Mouse (Mus musculus): ENCODE results near the gene Nsun7. TPM values are rescaled to one million over a fixed set of nuclear protein-coding genes. Genes with fewer than 3 reads are reported as not detected.

The Nsun7 gene
- polyA plus RNA-seq, 1 experiment from 2014 or later: 3.4 TPM

GRCm38 (mm10) chr5:66340356-66341102, 80.8 kb downstream of the Nsun7 start:
- peaks cover 16% of the 10 kb centered on the region for H3K4me1 ChIP-seq (replicated peaks; ENCODE audit: control insufficient read depth, insufficient read depth, low read length)
- H3K4me2 ChIP-seq (ENCODE audit: low read depth, low read length): no peak overlapping the region
- ATAC-seq (ENCODE audit: low read depth): no peak
- no peaks in the 10 kb centered on the region for H3K27me3 ChIP-seq (ENCODE audit: control insufficient read depth, insufficient read depth, low read depth, low read length)
- H3K36me3 ChIP-seq (ENCODE audit: control insufficient read depth, insufficient read depth, low read length): no peaks in the 10 kb centered on the region
- 71% methylated on average over 17 of the region's 17 CpGs for WGBS
- H3K27ac ChIP-seq (ENCODE audit: low read length): no peak overlapping the region
- H3K9ac ChIP-seq (ENCODE audit: low read length): no peak overlapping the region
- no peak overlapping the region for H3K4me3 ChIP-seq (ENCODE audit: low read length)
- no peaks in the 10 kb centered on the region for H3K9me3 ChIP-seq (ENCODE audit: control insufficient read depth, low read length)

- WGBS: 47% methylated on average over 6 of the region's 10 CpGs
- no peak overlapping the region for H3K4me3 ChIP-seq (ENCODE audit: low read length)
- no peak overlapping the region for H3K27ac ChIP-seq (ENCODE audit: low read length)
- H3K4me1 ChIP-seq (replicated peaks; ENCODE audit: control insufficient read depth, insufficient read depth, low read length): peaks cover 16% of the 10 kb centered on the region
- H3K27me3 ChIP-seq (ENCODE audit: control insufficient read depth, insufficient read depth, low read depth, low read length): no peaks in the 10 kb centered on the region
- no peak for ATAC-seq (ENCODE audit: low read depth)
- no peak overlapping the region for H3K9ac ChIP-seq (ENCODE audit: low read length)
- no peaks in the 10 kb centered on the region for H3K36me3 ChIP-seq (ENCODE audit: control insufficient read depth, insufficient read depth, low read length)
- H3K9me3 ChIP-seq (ENCODE audit: control insufficient read depth, low read length): no peaks in the 10 kb centered on the region
- no peak overlapping the region for H3K4me2 ChIP-seq (ENCODE audit: low read depth, low read length)
Measured at GRCm38 (mm10) chr5:66341848-66342247, 82.2 kb downstream of the Nsun7 start.

GRCm38 (mm10) chr5:66342285-66342684, 82.6 kb downstream of the Nsun7 start:
- WGBS: 73% methylated on average over 9 of the region's 9 CpGs

GRCm38 (mm10) chr5:66344182-66344581, 84.5 kb downstream of the Nsun7 start:
- no peaks in the 10 kb centered on the region for H3K9me3 ChIP-seq (ENCODE audit: control insufficient read depth, low read length)
- H3K4me3 ChIP-seq (ENCODE audit: low read length): no peak overlapping the region
- ATAC-seq (ENCODE audit: low read depth): no peak
- H3K27me3 ChIP-seq (ENCODE audit: control insufficient read depth, insufficient read depth, low read depth, low read length): no peaks in the 10 kb centered on the region
- no peak overlapping the region for H3K4me2 ChIP-seq (ENCODE audit: low read depth, low read length)
- WGBS: 68% methylated on average over 2 of the region's 2 CpGs
- no peaks in the 10 kb centered on the region for H3K4me1 ChIP-seq (replicated peaks; ENCODE audit: control insufficient read depth, insufficient read depth, low read length)
- H3K9ac ChIP-seq (ENCODE audit: low read length): no peak overlapping the region
- no peak overlapping the region for H3K27ac ChIP-seq (ENCODE audit: low read length)
- H3K36me3 ChIP-seq (ENCODE audit: control insufficient read depth, insufficient read depth, low read length): no peaks in the 10 kb centered on the region

More at GRCm38 (mm10) chr5:66342285-66342684, 82.6 kb downstream of the Nsun7 start:
- Histone ChIP-seq H3K4me2 (ENCODE audit: low read depth, low read length) (no peak overlapping the region), H3K9ac (ENCODE audit: low read length) (no peak overlapping the region), H3K27me3 (ENCODE audit: control insufficient read depth, insufficient read depth, low read depth, low read length) (no peaks in the 10 kb centered on the region), H3K27ac (ENCODE audit: low read length) (no peak overlapping the region), H3K9me3 (ENCODE audit: control insufficient read depth, low read length) (no peaks in the 10 kb centered on the region), H3K36me3 (ENCODE audit: control insufficient read depth, insufficient read depth, low read length) (no peaks in the 10 kb centered on the region), H3K4me1 (replicated peaks; ENCODE audit: control insufficient read depth, insufficient read depth, low read length) (peaks cover 12% of the 10 kb centered on the region), H3K4me3 (ENCODE audit: low read length) (no peak overlapping the region)
- no peak for ATAC-seq (ENCODE audit: low read depth)

GRCm38 (mm10) chr5:66345140-66345539, 85.4 kb downstream of the Nsun7 start:
- no peak overlapping the region for H3K4me3 ChIP-seq (ENCODE audit: low read length)
- no peak overlapping the region for H3K27ac ChIP-seq (ENCODE audit: low read length)
- H3K4me2 ChIP-seq (ENCODE audit: low read depth, low read length): no peak overlapping the region
- no peaks in the 10 kb centered on the region for H3K27me3 ChIP-seq (ENCODE audit: control insufficient read depth, insufficient read depth, low read depth, low read length)
- H3K36me3 ChIP-seq (ENCODE audit: control insufficient read depth, insufficient read depth, low read length): no peaks in the 10 kb centered on the region
- no peaks in the 10 kb centered on the region for H3K9me3 ChIP-seq (ENCODE audit: control insufficient read depth, low read length)
- ATAC-seq (ENCODE audit: low read depth): no peak
- no peak overlapping the region for H3K9ac ChIP-seq (ENCODE audit: low read length)
- H3K4me1 ChIP-seq (replicated peaks; ENCODE audit: control insufficient read depth, insufficient read depth, low read length): no peaks in the 10 kb centered on the region
- 38% methylated on average over 3 of the region's 3 CpGs for WGBS

- H3K27me3 ChIP-seq (ENCODE audit: control insufficient read depth, insufficient read depth, low read depth, low read length): no peaks in the 10 kb centered on the region
- no peaks in the 10 kb centered on the region for H3K36me3 ChIP-seq (ENCODE audit: control insufficient read depth, insufficient read depth, low read length)
- 68% methylated on average over 6 of the region's 6 CpGs for WGBS
- H3K4me2 ChIP-seq (ENCODE audit: low read depth, low read length): no peak overlapping the region
- no peak overlapping the region for H3K4me3 ChIP-seq (ENCODE audit: low read length)
- H3K27ac ChIP-seq (ENCODE audit: low read length): no peak overlapping the region
- ATAC-seq (ENCODE audit: low read depth): no peak
- H3K4me1 ChIP-seq (replicated peaks; ENCODE audit: control insufficient read depth, insufficient read depth, low read length): no peaks in the 10 kb centered on the region
- H3K9me3 ChIP-seq (ENCODE audit: control insufficient read depth, low read length): no peaks in the 10 kb centered on the region
- H3K9ac ChIP-seq (ENCODE audit: low read length): no peak overlapping the region
Measured at GRCm38 (mm10) chr5:66346756-66347155, 87.1 kb downstream of the Nsun7 start.

Other genes starting within 250 kb of the Nsun7 start
- gene Rbm47, start 86.8 kb upstream of the Nsun7 start, polyA plus RNA-seq (2015; fragmentation: Nextera tagmentation; extraction: Ambion mirVana): 39.2 and 43.9 TPM in 2 replicates

Measured in lung, embryonic 16.5 days (tissue).